Mouse (Mus musculus) gastrocnemius, adult 8-10 months (tissue): ENCODE data around the gene Olfr1444. TPM values are rescaled to one million over a fixed set of nuclear protein-coding genes. Genes with fewer than 3 reads are reported as not detected.

Experiments
- DNase-seq, 2 experiments: peaks; one replicate each; pipeline ENCODE4 v3.0.0; 2022; ENCODE audit warnings: low spot score in 2 of 2
- total RNA-seq, 4 experiments: library from RNA; stranded (reverse); gene quantifications; 2 replicates each; pipeline ENCODE4 v1.2.4; 2022

The Olfr1444 gene
- total RNA-seq, result not detected

- DNase-seq, result no peak
Measured at GRCm38 (mm10) chr19:12856983-12857382, at the start of gene Olfr1444. TSS of gene Olfr1444 (plus strand) at chr19:12857283.

GRCm38 (mm10) chr19:12812644-12813364 is 44.3 kb upstream of the Olfr1444 start:
- no peak for DNase-seq

DNA sequence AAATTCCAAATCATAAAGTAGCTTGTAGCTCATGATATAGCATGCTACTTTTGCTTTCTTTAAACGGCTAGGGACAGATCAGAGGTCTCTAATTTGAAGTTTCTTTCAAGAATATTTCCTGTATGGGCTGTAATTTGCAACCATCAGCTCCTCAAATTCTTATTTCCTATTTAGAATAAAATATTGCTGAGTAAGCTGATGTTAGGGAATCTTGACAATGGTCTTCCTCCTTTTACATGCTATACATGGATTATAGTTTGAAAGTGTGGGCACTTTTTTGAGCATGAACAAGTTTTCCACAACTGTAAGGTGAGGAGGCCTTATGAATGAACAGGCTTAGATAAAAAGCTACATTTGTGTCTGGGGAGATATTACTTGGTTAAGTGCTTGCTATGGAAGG is 43.2 kb upstream of the Olfr1444 start:
- DNase-seq, result no peak

GRCm38 (mm10) chr19:12818507-12818906 is 38.6 kb upstream of the Olfr1444 start:
- no peak for DNase-seq

DNA sequence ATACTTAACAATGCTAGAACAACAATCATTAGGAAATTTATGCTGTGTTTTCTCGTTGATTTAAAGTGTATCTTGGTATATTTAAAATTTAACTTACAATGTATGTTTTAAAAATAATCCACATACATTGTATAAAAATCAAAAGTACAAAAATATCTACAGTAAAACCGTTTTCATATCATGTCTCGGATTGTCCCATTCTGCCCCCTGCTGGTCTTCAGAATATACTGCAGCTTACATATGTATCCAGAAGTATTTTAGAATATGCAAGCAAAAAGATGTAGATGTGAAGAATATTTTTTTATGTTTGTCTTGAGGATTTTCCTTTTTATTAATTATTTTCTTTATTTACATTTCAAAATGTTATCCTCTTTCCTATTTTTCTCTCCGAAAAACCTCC is 36.7 kb upstream of the Olfr1444 start:
- DNase-seq, result no peak

GRCm38 (mm10) chr19:12824549-12824948 is 32.5 kb upstream of the Olfr1444 start:
- no peak for DNase-seq

DNA sequence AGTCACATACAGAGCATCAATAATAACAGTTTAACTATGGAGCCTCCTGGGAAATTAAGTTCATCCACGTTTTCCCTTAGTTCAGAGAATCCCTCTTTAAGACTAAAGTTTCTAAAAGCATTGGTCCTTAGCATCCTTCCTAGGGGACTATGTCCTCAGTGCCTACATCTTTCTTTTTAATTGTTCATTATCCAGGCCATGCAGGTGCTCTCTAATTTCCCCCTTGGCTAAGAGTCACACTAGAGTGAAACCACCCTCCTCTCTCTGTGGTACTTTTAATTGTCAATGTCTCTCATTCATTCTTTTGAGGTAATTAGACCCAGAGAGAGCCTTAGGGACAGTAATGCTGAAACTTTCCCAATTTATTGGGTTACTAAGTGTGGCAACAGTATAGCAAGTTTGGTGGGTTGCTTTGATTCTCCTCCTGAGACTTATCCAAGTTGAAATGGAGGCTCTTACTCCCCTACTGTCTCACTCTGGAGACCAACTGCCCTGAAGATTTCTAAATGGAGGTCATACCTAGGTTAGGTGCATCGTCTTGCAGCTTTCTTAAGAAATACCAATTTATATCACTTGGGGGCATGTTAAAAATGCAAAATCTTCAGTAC is 26.2 kb upstream of the Olfr1444 start:
- no peak for DNase-seq

GRCm38 (mm10) chr19:12831559-12831958 is 25.5 kb upstream of the Olfr1444 start:
- no peak for DNase-seq

DNA sequence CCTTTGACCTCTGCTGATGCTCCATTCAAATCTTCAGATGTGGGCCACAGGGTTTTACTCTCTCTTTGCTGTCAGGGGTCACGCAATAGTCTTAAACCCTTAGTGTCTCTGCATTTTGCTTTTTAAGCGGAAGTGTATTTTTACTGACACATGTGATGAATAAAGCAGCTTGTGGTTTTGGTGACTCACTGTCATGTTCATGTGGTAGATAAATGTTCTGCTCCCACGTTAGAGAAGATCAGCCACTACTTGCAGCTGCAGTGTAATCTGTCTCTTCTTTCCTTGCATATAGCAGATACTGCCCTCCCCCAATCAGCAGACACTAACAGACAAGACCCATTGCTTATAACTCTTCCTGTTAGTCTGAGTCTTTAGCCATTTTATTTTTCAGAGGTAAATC is 23.5 kb upstream of the Olfr1444 start:
- DNase-seq, result no peak

DNA sequence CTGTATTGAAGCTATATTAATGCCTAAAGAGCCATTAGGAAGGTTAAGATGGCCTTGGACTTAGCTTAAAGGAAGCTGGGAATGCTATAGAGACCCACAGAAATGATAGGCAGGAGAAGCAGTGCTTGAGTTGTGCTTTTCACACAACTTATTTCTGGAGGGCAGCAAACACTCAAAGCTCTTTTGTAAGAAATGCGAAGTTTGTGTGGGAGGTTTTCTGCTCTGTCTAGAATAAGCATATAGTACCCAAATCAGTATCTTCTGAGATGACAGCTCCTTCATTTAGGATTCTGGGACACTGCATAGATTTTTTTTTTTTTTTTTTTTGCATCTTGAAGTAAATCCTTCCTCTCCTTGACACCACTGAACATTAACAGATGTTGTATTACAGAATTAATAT is 18.6 kb upstream of the Olfr1444 start:
- no peak for DNase-seq

GRCm38 (mm10) chr19:12846382-12846781 is 10.7 kb upstream of the Olfr1444 start, which contains the start of gene Gm5244:
TSS of gene Gm5244 (plus strand) at chr19:12846682.
- no peak for DNase-seq

- DNase-seq, result no peak
Measured at GRCm38 (mm10) chr19:12883555-12883954, 26.5 kb downstream of the Olfr1444 start, which contains the start of gene Olfr1445. TSS of gene Olfr1445 (plus strand) at chr19:12883855.

DNA sequence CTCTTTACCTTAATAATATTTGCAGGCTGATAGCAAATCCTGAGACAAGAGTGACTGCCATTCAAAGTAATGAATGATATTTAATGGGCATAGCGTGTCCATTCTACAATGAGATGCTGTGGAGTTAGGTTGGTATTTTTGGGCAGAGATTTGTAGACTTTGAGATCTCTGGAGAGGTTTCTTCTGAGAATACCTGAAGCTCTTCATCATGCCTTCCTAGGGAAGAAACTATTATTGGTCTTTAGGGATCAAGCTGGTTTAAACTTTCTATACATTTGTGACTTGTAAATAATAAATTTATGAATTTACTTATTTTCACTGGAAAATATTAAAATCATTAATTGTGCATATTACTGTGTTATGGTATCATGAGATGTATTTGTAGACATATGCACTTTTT is 36.3 kb downstream of the Olfr1444 start, which contains the start of gene Olfr1446:
TSS of gene Olfr1446 (minus strand) at position 101 of the 400 bp plus-strand sequence.
- no peak for DNase-seq

DNA sequence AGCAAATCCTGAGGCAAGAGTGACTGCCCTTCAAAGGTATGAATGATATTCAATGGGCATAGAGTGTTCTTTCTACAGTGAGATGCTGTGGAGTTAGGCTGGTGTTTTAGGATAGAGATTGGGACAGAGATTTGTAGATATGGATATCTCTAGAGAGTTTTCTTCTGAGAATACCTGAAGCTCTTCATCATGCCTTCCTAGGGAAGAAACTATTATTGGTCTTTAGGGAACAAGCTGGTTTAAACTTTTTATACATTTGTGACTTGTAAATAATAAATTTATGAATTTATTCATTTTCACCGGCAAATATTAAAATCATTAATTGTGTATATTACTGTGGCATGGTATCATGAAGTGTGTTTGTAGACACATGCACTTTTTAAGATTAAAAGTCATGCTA is 46.6 kb downstream of the Olfr1444 start, which contains the start of gene Olfr1447:
TSS of gene Olfr1447 (minus strand) at position 101 of the 400 bp plus-strand sequence.
- no peak for DNase-seq

Other genes with a start within 250 kb of the Olfr1444 start
- gene Glyat, start 224.0 kb upstream of the Olfr1444 start, total RNA-seq, result under 1 TPM in 1 of 4 experiments, not detected in 3; 0.40 TPM
- not detected for gene Olfr1442, start 186.8 kb upstream of the Olfr1444 start, total RNA-seq
- gene Olfr1443, start 179.2 kb upstream of the Olfr1444 start, total RNA-seq, result not detected
- not detected for gene Keg1, start 161.5 kb upstream of the Olfr1444 start, total RNA-seq
- gene Cntf, start 91.7 kb upstream of the Olfr1444 start, total RNA-seq, result 1 to 10 TPM in 3 of 4 experiments, under 1 TPM in 1; 0.92 to 2.5 (median 1.8) TPM
- gene Zfp91, start 61.2 kb upstream of the Olfr1444 start, total RNA-seq, result 100 to 1,000 TPM; 130 to 182 (median 149) TPM
- gene Lpxn, start 61.1 kb upstream of the Olfr1444 start, total RNA-seq, result under 1 TPM in 3 of 4 experiments, not detected in 1; 0.17 to 0.27 (median 0.22) TPM
- not detected for gene Gm5244, start 10.6 kb upstream of the Olfr1444 start, total RNA-seq
- gene Olfr1445, start 26.6 kb downstream of the Olfr1444 start, total RNA-seq, result not detected
- gene Olfr1446, start 36.2 kb downstream of the Olfr1444 start, total RNA-seq, result not detected
- gene Olfr1447, start 46.5 kb downstream of the Olfr1444 start, total RNA-seq, result not detected
- not detected for gene Olfr1448, start 67.1 kb downstream of the Olfr1444 start, total RNA-seq
- not detected for gene Olfr1449, start 73.6 kb downstream of the Olfr1444 start, total RNA-seq
- not detected for gene Olfr1450, start 93.0 kb downstream of the Olfr1444 start, total RNA-seq
- not detected for gene Olfr1451, start 137.7 kb downstream of the Olfr1444 start, total RNA-seq
- gene Olfr1453, start 171.0 kb downstream of the Olfr1444 start, total RNA-seq, result not detected
- gene Olfr1454, start 203.3 kb downstream of the Olfr1444 start, total RNA-seq, result not detected
- not detected for gene Olfr1457, start 240.6 kb downstream of the Olfr1444 start, total RNA-seq
- gene Olfr1458, start 249.5 kb downstream of the Olfr1444 start, total RNA-seq, result not detected